Mouse (Mus musculus) ES-Bruce4 (cell line): Measurements from ENCODE around the gene Ptprg.

Experiments
- CTCF ChIP-seq: IDR thresholded peaks from one replicate; pipeline ENCODE4 v1.8.1; 2011; ENCODE audit warnings: low read depth, low read length
- EP300 ChIP-seq: IDR thresholded peaks from 2 replicates; pipeline ENCODE4 v1.6.1; 2011; ENCODE audit warnings: low read depth, low read length; ENCODE audit not compliant: insufficient read depth
- POLR2A ChIP-seq: IDR thresholded peaks from one replicate; pipeline ENCODE4 v1.8.1; 2011; ENCODE audit warnings: low read length; ENCODE audit not compliant: insufficient read depth

GRCm38 (mm10) chr14:11811142-11811761, 257.9 kb downstream of the Ptprg start:
- no peak for TF ChIP-seq POLR2A
- TF ChIP-seq CTCF = no peak
- no peak for TF ChIP-seq EP300
